Mouse (Mus musculus) lung, postnatal 0 days (tissue): ENCODE results near the gene Fat3. TPM values are rescaled to one million over a fixed set of nuclear protein-coding genes. Genes with fewer than 3 reads are reported as not detected.

Source experiments
- ATAC-seq: fragments of 200-750 bp; cut with Nextera tagmentation; 2 replicates; pipeline ENCODE4 v1.8.0; 2017; ENCODE audit warnings: moderate library complexity
- DNase-seq: peaks from one replicate; pipeline ENCODE4 v3.0.0-alpha.2; 2016; ENCODE audit warnings: low spot score
- H3K27ac ChIP-seq: fragments of 300-500 bp; sonication (generic); 2 replicates; pipeline ENCODE4 v1.5.1; 2014; ENCODE audit warnings: antibody characterized with exemption, mild to moderate bottlenecking, low read length, mixed read lengths
- H3K27me3 ChIP-seq: fragments of 300-500 bp; sonication (generic); replicated peaks from 2 replicates; pipeline ENCODE4 v1.6.1; 2014; ENCODE audit warnings: low read length, mixed read lengths; ENCODE audit not compliant: insufficient read depth
- H3K36me3 ChIP-seq: fragments of 300-500 bp; sonication (generic); 2 replicates; pipeline ENCODE4 v1.6.1; 2014; ENCODE audit warnings: low read length, mixed read lengths; ENCODE audit not compliant: insufficient read depth
- H3K4me1 ChIP-seq: fragments of 300-500 bp; sonication (generic); 2 replicates; pipeline ENCODE4 v1.6.1; 2014; ENCODE audit warnings: antibody characterized with exemption, low read depth, low read length, mixed read lengths; ENCODE audit not compliant: insufficient read depth
- H3K4me2 ChIP-seq: fragments of 300-500 bp; sonication (generic); replicated peaks from 2 replicates; pipeline ENCODE4 v1.6.1; 2014; ENCODE audit warnings: low read depth, mild to moderate bottlenecking, low read length, moderate library complexity, mixed read lengths
- H3K4me3 ChIP-seq: fragments of 300-500 bp; sonication (generic); 2 replicates; pipeline ENCODE4 v1.5.1; 2014; ENCODE audit warnings: low read depth, low read length
- H3K9ac ChIP-seq: fragments of 300-500 bp; sonication (generic); replicated peaks from 2 replicates; pipeline ENCODE4 v1.6.1; 2014; ENCODE audit warnings: low read depth, mild to moderate bottlenecking
- H3K9me3 ChIP-seq: fragments of 300-500 bp; sonication (generic); 2 replicates; pipeline ENCODE4 v1.6.1; 2016; ENCODE audit warnings: low read length, mixed read lengths
- CTCF ChIP-seq: IDR thresholded peaks from 2 replicates; pipeline ENCODE4 v1.5.1; 2016; ENCODE audit warnings: antibody characterized with exemption, mild to moderate bottlenecking
- EP300 ChIP-seq: IDR thresholded peaks from 2 replicates; pipeline ENCODE4 v1.6.1; 2016; ENCODE audit warnings: antibody characterized with exemption, mild to moderate bottlenecking, control low read depth
- WGBS: fragments of 180-500 bp; shearing (Covaris S2); extraction: QIAGEN DNeasy Blood & Tissue Kit; methylation state at CpG from one replicate; pipeline ENCODE4 v1.1.7; 2014; 5-methylcytosine and 5-hydroxymethylcytosine counted together
- polyA plus RNA-seq: library from polyadenylated mRNA; unstranded; fragments of >200 nt; fragmentation: Nextera tagmentation; extraction: Ambion mirVana; gene quantifications from 2 replicates; pipeline ENCODE4 v1.2.1, GENCODE M21; 2015

The Fat3 gene
- polyA plus RNA-seq, 1 experiment from 2014 or later = 0.78 TPM

DNA sequence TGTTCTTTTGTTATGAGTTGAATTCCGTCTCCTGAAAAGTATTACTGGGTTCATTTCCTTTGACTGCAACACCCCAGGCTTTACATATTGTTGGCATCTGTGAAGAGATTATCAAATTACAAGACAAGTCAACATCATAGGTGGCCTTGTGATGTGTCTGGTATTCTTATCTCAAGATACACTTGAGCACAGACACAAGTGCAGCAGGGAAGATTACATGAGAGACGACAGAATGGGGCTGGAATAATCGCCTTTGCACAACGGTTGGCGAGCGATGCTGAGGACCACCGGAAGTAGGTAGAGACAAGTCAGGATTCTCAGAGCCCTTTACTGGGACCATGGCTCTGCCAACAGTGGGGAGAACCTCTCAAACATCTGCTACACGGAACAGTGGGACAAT is 158.5 kb downstream of the Fat3 start:
- H3K4me2 ChIP-seq = no peak overlapping the region
- H3K9ac ChIP-seq = no peak overlapping the region
- DNase-seq (no peak), ATAC-seq (no peak)
- no peaks in the 10 kb centered on the region for H3K36me3 ChIP-seq
- H3K27me3 ChIP-seq = no peaks in the 10 kb centered on the region
- no peaks in the 10 kb centered on the region for H3K9me3 ChIP-seq
- 57% methylated on average over 8 of the region's 8 CpGs for WGBS
- TF ChIP-seq CTCF (no peak), EP300 (no peak)
- no peaks in the 10 kb centered on the region for H3K4me1 ChIP-seq
- no peak overlapping the region for H3K27ac ChIP-seq
- no peak overlapping the region for H3K4me3 ChIP-seq

DNA sequence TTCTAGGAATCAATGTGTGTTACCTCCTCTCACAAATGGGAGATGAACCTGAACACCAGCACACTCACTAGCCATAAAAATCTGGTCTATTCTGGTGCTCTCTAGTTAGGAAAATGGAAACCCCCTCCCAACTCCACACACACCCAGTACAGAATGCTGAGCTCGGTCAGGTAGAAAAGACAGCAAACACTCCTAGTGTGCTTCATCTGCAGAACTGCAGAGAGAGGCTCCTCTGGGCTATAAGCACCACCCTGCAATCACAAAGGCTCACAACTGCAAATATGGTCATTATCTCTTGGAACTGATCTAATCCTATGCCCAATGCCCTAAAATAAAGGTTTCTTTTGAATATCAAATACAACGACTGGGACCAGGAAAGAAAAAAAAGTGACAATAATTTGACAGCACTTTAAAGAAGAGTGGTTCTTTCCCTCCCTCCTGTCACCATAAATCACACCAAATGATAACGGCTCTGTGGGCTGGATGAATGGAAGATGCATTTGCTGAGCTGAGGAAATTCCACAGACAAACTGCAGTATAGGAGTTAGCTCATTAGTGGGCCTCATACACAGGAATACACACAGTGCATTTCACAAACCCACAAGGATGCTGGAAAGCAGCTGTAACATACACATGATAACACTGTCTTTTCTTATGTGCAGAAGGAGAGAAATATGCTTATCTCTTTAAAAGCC is 170.6 kb downstream of the Fat3 start:
- Histone ChIP-seq H3K4me1 (no peaks in the 10 kb centered on the region), H3K27me3 (no peaks in the 10 kb centered on the region), H3K27ac (no peak overlapping the region), H3K9me3 (no peaks in the 10 kb centered on the region), H3K36me3 (no peaks in the 10 kb centered on the region), H3K9ac (no peak overlapping the region), H3K4me2 (no peak overlapping the region), H3K4me3 (no peak overlapping the region)
- ATAC-seq (no peak), DNase-seq (no peak)
- no peak for TF ChIP-seq CTCF
- no peak for TF ChIP-seq EP300
- 36% methylated on average over 3 of the region's 3 CpGs for WGBS

DNA sequence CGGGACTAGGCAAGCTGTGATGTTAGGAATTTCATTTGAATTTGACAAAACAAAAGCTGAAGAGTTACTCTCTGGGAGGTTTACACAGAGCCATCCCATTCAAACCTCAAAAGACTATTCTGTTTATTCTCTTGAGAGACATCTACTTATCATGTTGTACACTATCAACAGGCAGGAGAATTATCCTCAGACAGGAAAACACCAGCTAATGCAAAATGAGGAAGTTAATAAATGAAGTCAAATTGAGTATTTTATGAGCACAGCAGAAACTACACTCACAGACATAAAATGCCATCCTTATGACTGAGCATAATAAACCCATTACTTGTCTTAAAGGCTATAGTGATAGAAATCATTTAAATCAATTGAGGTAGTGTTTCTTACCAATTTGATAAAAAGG is 182.1 kb downstream of the Fat3 start:
- H3K27me3 ChIP-seq = no peaks in the 10 kb centered on the region
- no peaks in the 10 kb centered on the region for H3K9me3 ChIP-seq
- H3K9ac ChIP-seq = no peak overlapping the region
- TF ChIP-seq EP300 (no peak), CTCF (no peak)
- DNase-seq (no peak), ATAC-seq (no peak)
- no peaks in the 10 kb centered on the region for H3K36me3 ChIP-seq
- WGBS = 74% methylated on average over 1 of the region's 1 CpGs
- H3K4me2 ChIP-seq = no peak overlapping the region
- H3K4me3 ChIP-seq = no peak overlapping the region
- no peak overlapping the region for H3K27ac ChIP-seq
- H3K4me1 ChIP-seq = no peaks in the 10 kb centered on the region

DNA sequence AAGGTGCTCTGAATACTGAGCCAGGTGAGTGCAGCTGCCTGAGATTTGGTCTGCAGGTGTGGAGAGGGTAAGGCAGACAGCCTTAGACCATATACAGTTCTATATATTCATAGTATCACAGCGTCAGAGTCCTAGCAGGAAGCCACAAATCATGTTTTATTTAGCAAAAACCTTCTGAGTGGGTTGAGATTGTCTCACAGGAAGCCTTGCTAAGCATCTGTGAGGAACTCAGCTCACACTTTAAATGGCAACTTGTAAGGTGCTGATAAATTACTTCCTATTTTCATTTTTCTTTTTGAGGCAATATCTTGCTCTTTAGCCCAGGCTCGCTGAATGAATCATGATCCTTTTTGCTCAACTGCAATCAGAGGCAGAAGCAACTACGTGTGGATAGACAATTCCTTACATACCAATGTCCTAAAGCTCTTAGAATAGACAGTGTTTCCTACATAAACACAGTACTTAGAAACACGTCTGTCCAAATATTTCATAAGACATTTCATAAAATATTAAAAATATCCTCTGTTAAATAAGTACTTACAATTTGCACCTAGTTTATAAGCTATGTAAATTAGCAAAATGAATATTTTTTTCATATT is 188.4 kb downstream of the Fat3 start:
- no peak for TF ChIP-seq CTCF
- no peak for TF ChIP-seq EP300
- no peaks in the 10 kb centered on the region for H3K36me3 ChIP-seq
- WGBS = 27% methylated on average over 4 of the region's 4 CpGs
- no peaks in the 10 kb centered on the region for H3K27me3 ChIP-seq
- H3K9me3 ChIP-seq = no peaks in the 10 kb centered on the region
- H3K4me2 ChIP-seq = no peak overlapping the region
- no peak overlapping the region for H3K4me3 ChIP-seq
- no peak overlapping the region for H3K27ac ChIP-seq
- no peaks in the 10 kb centered on the region for H3K4me1 ChIP-seq
- peak; percentile 54 for DNase-seq
- no peak overlapping the region for H3K9ac ChIP-seq
- ATAC-seq = no peak

DNA sequence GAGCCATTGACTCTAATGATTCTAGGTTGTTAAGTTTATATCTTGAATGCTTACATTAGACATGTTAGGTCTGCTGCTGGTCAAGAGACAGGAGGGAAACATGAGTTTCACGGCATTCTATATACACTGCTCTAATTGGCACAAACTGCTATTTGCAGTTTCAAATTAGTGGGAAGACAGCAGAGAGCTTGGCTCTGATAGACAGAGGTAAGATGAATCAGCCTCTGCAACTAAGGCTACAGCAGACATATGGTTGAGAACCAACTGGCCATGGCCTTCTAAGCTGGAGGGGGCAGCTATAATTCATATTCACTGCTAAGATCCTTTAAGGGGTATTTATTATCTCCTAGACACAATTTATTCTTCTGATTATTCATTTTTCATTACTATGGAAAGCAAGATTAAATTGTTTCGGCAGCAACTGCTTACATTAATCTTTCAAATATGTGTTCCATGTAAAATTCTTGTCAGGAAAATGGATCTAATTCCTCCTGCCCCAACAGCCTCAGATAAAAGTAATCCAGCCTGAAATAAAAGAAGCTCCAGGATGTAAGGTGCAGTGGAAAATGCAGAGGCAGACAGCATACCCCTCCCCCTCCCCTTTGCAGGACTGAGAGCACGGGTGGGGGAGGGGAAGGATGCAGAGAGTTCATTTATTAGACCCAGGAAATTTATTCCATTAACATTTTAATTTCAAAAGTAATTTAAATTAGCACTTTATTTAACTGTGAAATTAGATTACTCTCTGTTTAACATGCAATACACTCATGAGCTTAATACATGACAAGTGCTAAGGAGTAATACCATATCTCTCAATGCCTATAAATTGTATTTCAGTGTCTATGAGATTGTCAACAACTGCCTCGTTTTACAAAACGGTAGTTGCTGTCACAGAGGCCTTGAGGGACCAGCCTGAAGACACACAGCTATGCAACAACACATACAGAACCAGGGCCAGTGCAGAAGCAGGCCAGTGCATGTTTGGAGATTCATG is 189.9 kb downstream of the Fat3 start:
- Histone ChIP-seq H3K4me2 (no peak overlapping the region), H3K36me3 (no peaks in the 10 kb centered on the region), H3K27me3 (no peaks in the 10 kb centered on the region), H3K9me3 (no peaks in the 10 kb centered on the region), H3K4me3 (no peak overlapping the region), H3K27ac (no peak overlapping the region), H3K9ac (no peak overlapping the region), H3K4me1 (no peaks in the 10 kb centered on the region)
- 65% methylated on average over 5 of the region's 5 CpGs for WGBS
- TF ChIP-seq EP300 (no peak), CTCF (no peak)
- ATAC-seq (no peak), DNase-seq (no peak)

DNA sequence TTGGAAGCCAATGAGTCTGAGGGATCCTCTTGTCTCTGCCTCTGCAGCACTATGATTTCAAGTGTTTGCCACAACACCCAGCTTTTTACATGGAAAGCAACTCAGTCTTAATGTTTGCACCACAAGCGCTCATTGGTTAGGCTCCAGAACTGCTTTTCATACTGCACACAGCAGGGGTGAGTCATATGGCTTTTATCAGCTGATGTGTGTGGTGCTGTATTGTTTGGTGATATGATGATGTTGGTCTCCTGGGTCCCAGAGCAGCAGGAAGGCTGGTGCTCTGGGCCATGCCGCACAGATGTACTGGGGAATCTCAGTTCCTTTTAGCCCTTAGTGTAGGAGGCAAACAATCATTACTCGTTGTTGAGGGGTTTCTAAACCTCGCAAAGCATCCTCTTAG is 190.8 kb downstream of the Fat3 start:
- no peak overlapping the region for H3K4me3 ChIP-seq
- DNase-seq (no peak), ATAC-seq (no peak)
- H3K9ac ChIP-seq = no peak overlapping the region
- H3K4me1 ChIP-seq = no peaks in the 10 kb centered on the region
- TF ChIP-seq CTCF (no peak), EP300 (no peak)
- H3K4me2 ChIP-seq = no peak overlapping the region
- 76% methylated on average over 4 of the region's 4 CpGs for WGBS
- no peaks in the 10 kb centered on the region for H3K27me3 ChIP-seq
- no peaks in the 10 kb centered on the region for H3K9me3 ChIP-seq
- H3K27ac ChIP-seq = no peak overlapping the region
- no peaks in the 10 kb centered on the region for H3K36me3 ChIP-seq
